Mouse (Mus musculus) ES-Bruce4 (cell line): Measurements from ENCODE around the gene Wfdc5. TPM values are rescaled to one million over a fixed set of nuclear protein-coding genes. Genes with fewer than 3 reads are reported as not detected.

Experiments used
- H3K27ac ChIP-seq: 2 replicates; pipeline ENCODE4 v1.5.1; 2012; ENCODE audit warnings: low read length, inconsistent platforms; ENCODE audit not compliant: insufficient read depth
- H3K27me3 ChIP-seq: 2 replicates; pipeline ENCODE4 v1.6.1; 2012; ENCODE audit warnings: mild to moderate bottlenecking, low read length, inconsistent platforms; ENCODE audit not compliant: control insufficient read depth, poor library complexity, insufficient read depth, severe bottlenecking
- H3K36me3 ChIP-seq: 2 replicates; pipeline ENCODE4 v1.6.1; 2012; ENCODE audit warnings: inconsistent platforms, mild to moderate bottlenecking, low read length, moderate library complexity; ENCODE audit not compliant: control insufficient read depth, poor library complexity, insufficient read depth, severe bottlenecking
- H3K4me1 ChIP-seq: one replicate; pipeline ENCODE4 v1.8.1; 2011; ENCODE audit warnings: low read length; ENCODE audit not compliant: control insufficient read depth, insufficient read depth
- H3K4me3 ChIP-seq: 2 replicates; pipeline ENCODE4 v1.5.1; 2011; ENCODE audit warnings: low read depth, mild to moderate bottlenecking, low read length
- H3K9ac ChIP-seq: 2 replicates; pipeline ENCODE4 v1.6.1; 2012; ENCODE audit warnings: low read depth, mild to moderate bottlenecking, inconsistent platforms; ENCODE audit not compliant: poor library complexity, severe bottlenecking
- H3K9me3 ChIP-seq: replicated peaks from 2 replicates; pipeline ENCODE4 v1.6.1; 2012; ENCODE audit warnings: mild to moderate bottlenecking, low read length, inconsistent platforms; ENCODE audit not compliant: control insufficient read depth, poor library complexity, insufficient read depth, severe bottlenecking
- CTCF ChIP-seq: IDR thresholded peaks from one replicate; pipeline ENCODE4 v1.8.1; 2011; ENCODE audit warnings: low read depth, low read length
- EP300 ChIP-seq: IDR thresholded peaks from 2 replicates; pipeline ENCODE4 v1.6.1; 2011; ENCODE audit warnings: low read depth, low read length; ENCODE audit not compliant: insufficient read depth
- POLR2A ChIP-seq: IDR thresholded peaks from one replicate; pipeline ENCODE4 v1.8.1; 2011; ENCODE audit warnings: low read length; ENCODE audit not compliant: insufficient read depth
- polyA plus RNA-seq: library from polyadenylated mRNA; stranded (reverse); fragments of >200 nt; gene quantifications from 2 replicates; pipeline ENCODE4 v1.2.4, GENCODE M21; 2011; ENCODE audit warnings: low read depth; ENCODE audit not compliant: missing spikeins, insufficient read depth, insufficient read length

The Wfdc5 gene
- polyA plus RNA-seq, 1 experiment: not detected

DNA sequence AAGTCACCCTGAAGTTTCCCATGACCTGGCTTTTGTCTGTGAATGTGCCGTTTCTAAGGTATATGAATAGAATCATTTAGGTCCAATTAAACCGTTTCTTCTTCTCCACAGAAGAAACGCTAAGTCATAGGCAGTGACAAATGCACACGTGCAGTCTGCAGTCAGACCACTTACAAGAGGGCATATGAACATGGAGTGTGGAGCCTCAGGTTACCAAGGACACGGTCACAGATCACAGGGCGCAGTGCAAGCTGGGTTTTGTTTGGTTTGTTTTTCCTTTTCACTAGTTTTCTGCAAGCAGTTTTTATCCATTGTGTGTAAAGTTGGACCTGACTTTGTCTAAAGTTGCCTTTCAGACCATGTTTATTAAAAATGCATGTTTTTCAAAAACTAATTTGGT lies 38.5 kb downstream of the Wfdc5 start:
- Histone ChIP-seq H3K27ac (no peak overlapping the region), H3K27me3 (no peaks in the 10 kb centered on the region), H3K4me3 (no peak overlapping the region), H3K9ac (no peak overlapping the region), H3K4me1 (no peaks in the 10 kb centered on the region), H3K9me3 (no peaks in the 10 kb centered on the region), H3K36me3 (0 out of 2 replicates have a peak, but pooled peaks cover 3% of the 10 kb centered on the region)
- no peak for TF ChIP-seq POLR2A
- no peak for TF ChIP-seq CTCF

DNA sequence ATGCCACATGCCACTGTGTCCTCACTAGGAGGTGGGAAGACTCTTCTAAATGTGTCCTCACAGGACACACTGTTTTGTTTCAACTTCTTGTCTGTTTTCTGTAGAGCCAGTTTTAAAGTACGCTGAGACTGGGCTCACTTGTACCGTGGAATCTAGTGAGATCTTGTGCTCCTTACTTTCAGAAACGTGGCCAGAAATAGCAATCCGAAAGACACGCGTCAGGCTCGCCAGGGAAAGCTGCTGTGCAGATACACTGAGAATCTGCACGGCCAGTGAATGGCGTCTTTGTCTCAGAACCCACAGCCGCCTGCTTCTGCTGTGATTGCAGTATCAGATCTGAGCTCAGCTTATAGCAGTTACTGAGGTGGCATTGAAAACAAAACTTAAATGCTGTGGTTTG lies 40.5 kb downstream of the Wfdc5 start:
- TF ChIP-seq CTCF: no peak
- no peak for TF ChIP-seq EP300
- no peak for TF ChIP-seq POLR2A
- H3K4me1 ChIP-seq: no peaks in the 10 kb centered on the region
- no peaks in the 10 kb centered on the region for H3K27me3 ChIP-seq
- H3K36me3 ChIP-seq: no peaks in the 10 kb centered on the region
- H3K9me3 ChIP-seq: no peaks in the 10 kb centered on the region
- no peak overlapping the region for H3K27ac ChIP-seq
- no peak overlapping the region for H3K4me3 ChIP-seq
- H3K9ac ChIP-seq: no peak overlapping the region

DNA sequence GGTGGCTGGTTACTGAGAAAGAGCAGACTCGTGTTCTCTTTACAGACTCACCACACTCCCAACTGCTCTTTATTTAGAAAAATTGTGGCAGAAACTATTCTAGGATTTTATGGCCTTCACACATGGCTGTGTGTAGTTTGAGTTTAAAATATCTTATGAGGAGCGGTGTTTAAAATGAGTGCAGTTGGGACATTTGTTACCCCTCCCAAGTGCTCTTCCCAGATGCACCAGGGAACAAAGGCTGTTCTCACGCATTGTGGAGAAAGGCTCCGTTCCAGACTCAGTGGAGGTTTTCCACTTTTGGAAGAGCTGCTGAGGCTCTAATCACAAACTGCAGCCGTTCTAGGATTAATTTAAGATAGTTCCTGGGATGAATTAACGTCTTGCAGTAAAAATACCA lies 44.8 kb downstream of the Wfdc5 start:
- Histone ChIP-seq H3K9ac (no peak overlapping the region), H3K4me3 (no peak overlapping the region), H3K4me1 (no peaks in the 10 kb centered on the region), H3K9me3 (no peaks in the 10 kb centered on the region), H3K27ac (no peak overlapping the region), H3K36me3 (no peaks in the 10 kb centered on the region), H3K27me3 (no peaks in the 10 kb centered on the region)
- TF ChIP-seq CTCF: no peak

DNA sequence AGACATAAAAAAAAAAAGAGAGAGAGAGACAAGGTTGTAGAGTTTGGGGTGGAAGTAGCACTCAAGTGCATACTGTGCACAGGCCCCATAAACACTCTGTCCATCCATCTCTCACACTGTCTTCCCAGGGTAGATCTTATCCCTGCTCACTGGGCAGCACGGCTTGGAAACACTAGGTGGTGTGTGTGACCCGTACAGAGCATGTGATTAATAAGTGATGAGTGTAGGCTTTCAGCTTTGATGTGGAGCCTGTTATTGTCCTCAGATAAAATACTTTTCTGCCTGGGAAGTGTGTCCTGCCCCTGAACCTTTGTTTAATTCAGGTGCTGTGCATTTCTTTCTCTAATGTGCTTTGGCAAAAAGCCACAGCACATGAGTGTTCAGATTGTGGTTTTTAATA lies 46.1 kb downstream of the Wfdc5 start:
- Histone ChIP-seq H3K4me1 (no peaks in the 10 kb centered on the region), H3K27me3 (no peaks in the 10 kb centered on the region)

DNA sequence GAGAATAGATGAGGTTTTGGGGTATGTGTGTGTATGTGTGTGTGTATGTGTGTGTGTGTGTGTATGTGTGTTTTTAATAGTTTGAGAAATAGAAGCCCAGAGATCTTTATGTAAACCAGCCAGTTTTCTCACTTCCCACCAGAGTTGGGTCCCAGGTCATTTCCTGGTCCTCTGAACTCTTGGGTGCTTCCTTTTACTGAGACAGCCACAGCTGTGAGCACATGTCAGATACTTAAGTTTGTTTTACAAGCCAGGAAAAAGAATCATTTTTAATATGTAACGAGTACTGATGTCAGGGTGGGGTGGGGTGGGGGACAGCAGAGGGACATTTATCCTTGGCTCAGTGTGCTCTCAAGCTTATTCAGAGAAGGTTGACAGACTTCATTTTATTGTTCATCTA lies 47.2 kb downstream of the Wfdc5 start:
- no peak overlapping the region for H3K9ac ChIP-seq
- H3K27ac ChIP-seq: no peak overlapping the region
- peaks cover 11% of the 10 kb centered on the region; the same call in 1 of the 2 replicates for H3K36me3 ChIP-seq
- H3K4me3 ChIP-seq: no peak overlapping the region
- no peaks in the 10 kb centered on the region for H3K9me3 ChIP-seq
- H3K4me1 ChIP-seq: no peaks in the 10 kb centered on the region
- TF ChIP-seq CTCF: no peak
- no peak for TF ChIP-seq EP300
- TF ChIP-seq POLR2A: no peak
- no peaks in the 10 kb centered on the region for H3K27me3 ChIP-seq

More for the DNA sequence above, 46.1 kb downstream of the Wfdc5 start:
- Histone ChIP-seq H3K36me3 (0 out of 2 replicates have a peak, but pooled peaks cover 3% of the 10 kb centered on the region), H3K9ac (no peak overlapping the region), H3K27ac (no peak overlapping the region), H3K4me3 (no peak overlapping the region), H3K9me3 (no peaks in the 10 kb centered on the region)
- TF ChIP-seq POLR2A: no peak
- no peak for TF ChIP-seq EP300
- TF ChIP-seq CTCF: no peak

DNA sequence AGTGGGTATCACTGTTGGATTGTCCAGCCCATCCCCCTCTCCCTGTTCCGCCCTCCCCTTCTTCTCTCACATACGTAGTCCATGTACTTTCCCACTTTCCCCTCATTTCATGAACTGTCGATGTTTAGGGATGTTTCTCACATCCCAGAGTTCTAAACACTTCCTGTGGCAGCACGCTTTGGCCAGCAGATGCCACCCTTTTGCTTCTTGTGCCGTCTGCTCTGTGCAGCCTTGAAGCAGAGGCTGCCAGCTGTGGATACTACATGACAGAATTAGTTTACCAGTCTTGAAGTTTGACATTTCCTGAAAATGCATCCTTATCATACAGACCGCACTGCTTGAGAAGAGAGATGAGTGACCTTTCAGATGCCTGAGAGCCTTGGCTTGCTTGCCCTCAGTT lies 48.0 kb downstream of the Wfdc5 start:
- peaks cover 11% of the 10 kb centered on the region; the same call in 1 of the 2 replicates for H3K36me3 ChIP-seq
- no peaks in the 10 kb centered on the region for H3K9me3 ChIP-seq
- H3K9ac ChIP-seq: no peak overlapping the region
- no peaks in the 10 kb centered on the region for H3K27me3 ChIP-seq
- peak; percentile 7 for TF ChIP-seq CTCF
- TF ChIP-seq POLR2A: no peak
- no peak for TF ChIP-seq EP300
- H3K27ac ChIP-seq: no peak overlapping the region
- H3K4me1 ChIP-seq: no peaks in the 10 kb centered on the region
- H3K4me3 ChIP-seq: no peak overlapping the region
